Mouse (Mus musculus) spleen, adult 2 months (tissue): ENCODE results near the gene Tmem35b.

ENCODE experiments used
- CTCF ChIP-seq: fragments of 200-500 bp; IDR thresholded peaks from 2 replicates; pipeline ENCODE4 v1.5.1; 2011; ENCODE audit warnings: mild to moderate bottlenecking, inconsistent platforms; ENCODE audit not compliant: insufficient read depth, insufficient read length, insufficient replicate concordance; ENCODE audit errors: extremely low read depth
- POLR2A ChIP-seq: fragments of 200-500 bp; IDR thresholded peaks from 2 replicates; pipeline ENCODE4 v1.6.1; 2011; ENCODE audit warnings: low read depth, low read length, inconsistent platforms

- TF ChIP-seq CTCF, result no peak
- no peak for TF ChIP-seq POLR2A
Measured at GRCm38 (mm10) chr4:127163926-127164325, 40.4 kb downstream of the Tmem35b start.
